Mouse (Mus musculus): Measurements from ENCODE around the gene Arl4a.

The Arl4a gene

GRCm38 (mm10) chr12:39957931-39958671, 79.7 kb downstream of the Arl4a start:
- no peak for DNase-seq (ENCODE audit: low spot score)

- no peak for DNase-seq (ENCODE audit: low spot score)
Observed at GRCm38 (mm10) chr12:39956396-39956795, 81.4 kb downstream of the Arl4a start.

Measured in lung, postnatal 25 days (tissue).